Mouse (Mus musculus): ENCODE data around the gene Rd3l. TPM values are rescaled to one million over a fixed set of nuclear protein-coding genes. Genes with fewer than 3 reads are reported as not detected.
"Not testable (repeated sequence)": the region's sequence is repeated elsewhere in the genome, so short reads cannot be mapped to it uniquely, and the experiment has no call there.

Rd3l gene
- polyA plus RNA-seq, 1 experiment from 2014 or later: not detected

DNA sequence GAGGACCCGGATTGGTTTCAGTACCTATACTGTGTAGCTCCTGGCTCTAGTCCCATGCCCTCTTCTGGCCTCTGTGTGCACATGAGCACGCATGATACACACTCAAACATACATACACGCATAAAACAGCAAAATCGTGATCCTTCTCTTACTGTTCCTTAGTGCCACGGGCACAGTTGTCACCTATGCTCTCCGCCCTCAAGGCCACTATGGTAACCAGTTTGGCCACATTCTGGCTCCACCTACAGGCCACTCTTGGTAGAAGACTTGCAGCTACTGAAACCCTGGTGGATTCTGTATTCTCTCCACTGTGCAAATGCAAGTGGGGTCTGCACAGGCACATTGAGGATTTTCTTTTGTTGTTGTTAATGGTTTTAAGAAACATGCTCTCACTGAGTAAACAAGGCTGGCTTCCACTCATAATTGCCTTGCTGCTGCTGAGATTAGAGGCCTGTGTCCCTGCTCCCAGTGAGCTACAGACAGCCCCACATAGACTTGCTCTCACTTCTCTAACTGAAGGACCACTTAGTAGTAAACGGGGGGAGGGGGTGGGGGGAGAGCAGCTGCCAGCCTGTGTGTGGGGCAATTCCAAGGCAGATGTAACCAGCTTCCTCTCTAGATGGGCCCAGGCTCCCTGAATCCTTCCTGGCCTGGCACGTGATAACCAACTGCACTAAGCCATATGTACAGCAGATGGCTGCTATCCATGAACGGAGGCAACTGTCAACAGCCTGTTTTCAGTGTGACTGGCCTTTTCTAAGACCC, 22.8 kb downstream of the Rd3l start:
- WGBS: 50% methylated on average over 9 of the region's 9 CpGs
- H3K4me1 ChIP-seq: no peaks in the 10 kb centered on the region
- ATAC-seq (ENCODE audit: low FRiP score): peak; percentile 46; the same call in 1 of the 2 replicates
- H3K27me3 ChIP-seq: no peaks in the 10 kb centered on the region
- peaks cover 38% of the 10 kb centered on the region for H3K36me3 ChIP-seq
- H3K4me2 ChIP-seq (replicated peaks): no peak overlapping the region
- no peak overlapping the region for H3K27ac ChIP-seq
- H3K9me3 ChIP-seq (replicated peaks): peaks cover 7% of the 10 kb centered on the region
- H3K4me3 ChIP-seq: no peak overlapping the region
- no peak overlapping the region for H3K9ac ChIP-seq

DNA sequence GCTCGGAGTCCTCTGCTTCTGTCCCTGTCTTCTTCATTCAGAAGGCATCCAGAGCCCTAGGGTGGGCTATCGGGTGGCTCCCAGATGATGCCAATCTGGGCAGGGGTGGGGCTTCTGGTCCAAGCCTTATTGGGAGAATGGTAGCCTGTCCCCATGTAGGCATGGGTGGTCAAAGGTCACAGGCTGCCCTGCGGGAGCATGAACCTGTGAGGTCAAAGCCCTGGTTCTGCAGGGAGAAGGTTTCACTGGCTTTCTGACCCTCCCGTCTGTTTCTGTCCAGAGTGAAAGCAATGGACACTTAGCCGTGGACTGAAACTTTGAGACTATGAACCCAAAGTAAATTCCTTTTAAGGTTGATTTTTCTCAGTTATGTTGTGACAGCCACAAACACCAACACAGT, 24.9 kb downstream of the Rd3l start:
- 73% methylated on average over 5 of the region's 5 CpGs for WGBS
- ATAC-seq (ENCODE audit: low FRiP score): no peak
- Histone ChIP-seq H3K4me2 (replicated peaks) (no peak overlapping the region), H3K4me1 (peaks cover 5% of the 10 kb centered on the region; the same call in 1 of the 2 replicates), H3K9ac (no peak overlapping the region), H3K27me3 (no peaks in the 10 kb centered on the region), H3K4me3 (no peak overlapping the region), H3K36me3 (peaks cover 21% of the 10 kb centered on the region), H3K9me3 (replicated peaks) (peaks cover 7% of the 10 kb centered on the region), H3K27ac (no peak overlapping the region)

- WGBS: 50% methylated on average over 5 of the region's 5 CpGs
- H3K27ac ChIP-seq: no peak overlapping the region
- no peaks in the 10 kb centered on the region for H3K27me3 ChIP-seq
- H3K36me3 ChIP-seq: no peaks in the 10 kb centered on the region
- H3K9ac ChIP-seq: no peak overlapping the region
- peaks cover 5% of the 10 kb centered on the region; the same call in 1 of the 2 replicates for H3K4me1 ChIP-seq
- no peaks in the 10 kb centered on the region for H3K9me3 ChIP-seq (replicated peaks)
- ATAC-seq (ENCODE audit: low FRiP score): no peak
- H3K4me3 ChIP-seq: no peak overlapping the region
- H3K4me2 ChIP-seq (replicated peaks): no peak overlapping the region
Measured at GRCm38 (mm10) chr12:111951701-111952100, 29.4 kb downstream of the Rd3l start.

DNA sequence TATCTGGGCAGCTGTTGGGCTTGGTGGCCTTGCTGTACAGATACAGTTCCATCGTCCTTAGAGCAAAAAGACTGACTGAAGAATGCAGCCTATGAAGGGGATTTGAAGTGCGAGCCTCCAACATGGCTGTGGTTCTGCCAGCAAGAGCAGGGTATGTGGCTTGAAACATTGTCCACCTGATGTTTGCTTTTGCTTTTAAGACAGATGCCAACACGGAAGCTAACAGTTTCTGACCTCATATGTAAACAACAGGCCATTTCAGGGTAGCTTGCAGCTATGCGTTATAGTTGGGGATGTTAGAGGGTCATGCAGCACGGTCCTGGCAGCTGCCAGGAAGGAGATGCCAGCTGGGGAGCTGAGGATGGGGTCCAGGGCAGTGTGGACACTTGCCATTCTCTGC, 30.6 kb downstream of the Rd3l start:
- Histone ChIP-seq H3K36me3 (no peaks in the 10 kb centered on the region), H3K27me3 (no peaks in the 10 kb centered on the region), H3K9me3 (replicated peaks) (no peaks in the 10 kb centered on the region), H3K4me3 (no peak overlapping the region), H3K4me1 (peaks cover 5% of the 10 kb centered on the region; the same call in 1 of the 2 replicates), H3K27ac (no peak overlapping the region), H3K4me2 (replicated peaks) (no peak overlapping the region), H3K9ac (no peak overlapping the region)
- ATAC-seq (ENCODE audit: low FRiP score): no peak
- 76% methylated on average over 5 of the region's 5 CpGs for WGBS

- Histone ChIP-seq H3K27ac (no peak overlapping the region), H3K36me3 (no peaks in the 10 kb centered on the region), H3K9me3 (replicated peaks) (no peaks in the 10 kb centered on the region), H3K4me3 (no peak overlapping the region), H3K9ac (no peak overlapping the region), H3K27me3 (no peaks in the 10 kb centered on the region), H3K4me1 (peaks cover 3% of the 10 kb centered on the region; the same call in 1 of the 2 replicates), H3K4me2 (replicated peaks) (no peak overlapping the region)
- WGBS: 59% methylated on average over 2 of the region's 2 CpGs
- no peak for ATAC-seq (ENCODE audit: low FRiP score)
Measured at GRCm38 (mm10) chr12:111946716-111947115, 34.4 kb downstream of the Rd3l start.

DNA sequence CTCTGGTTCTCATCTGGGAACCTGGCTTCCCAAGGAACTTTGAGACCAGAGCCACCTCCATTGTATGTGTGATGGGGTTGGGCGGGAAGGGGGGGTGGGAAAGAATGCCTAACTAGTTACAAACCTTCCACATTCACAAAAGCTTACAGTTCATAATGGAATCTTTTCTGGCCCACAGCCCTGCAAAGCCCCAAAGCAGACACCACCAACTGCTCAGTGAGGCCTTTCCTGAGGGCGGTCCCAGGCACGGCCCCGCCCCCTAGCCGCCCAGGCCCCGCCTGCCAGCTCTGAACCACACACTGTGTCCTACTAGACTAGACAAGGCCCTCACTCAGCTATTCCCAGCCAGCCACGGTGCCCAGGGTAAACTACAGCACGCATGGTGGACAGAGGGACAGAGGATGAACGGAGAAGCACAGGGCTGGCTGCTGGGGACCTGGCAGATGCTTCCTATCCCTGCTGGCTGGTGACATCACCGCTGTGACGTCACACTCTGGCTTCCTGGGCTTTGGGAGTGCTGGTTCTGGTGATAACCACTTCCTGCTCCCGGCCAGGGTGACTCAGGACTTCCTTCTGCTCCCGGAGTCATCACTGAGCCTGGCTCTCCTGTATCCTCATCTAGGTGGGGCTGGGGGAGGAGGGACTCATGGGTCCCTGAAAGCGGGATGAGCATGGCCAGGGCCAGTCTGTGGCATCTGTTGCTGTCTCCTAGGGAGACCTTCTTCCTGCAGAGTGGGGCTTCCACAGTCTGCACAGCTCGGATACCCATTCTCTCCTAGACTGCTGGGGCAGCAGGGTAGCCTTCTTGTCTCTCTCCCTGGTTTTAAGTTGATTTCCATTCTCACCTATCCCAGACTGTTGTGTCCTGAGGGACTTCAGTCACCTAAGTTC, 35.1 kb downstream of the Rd3l start:
- not testable (repeated sequence) for H3K9me3 ChIP-seq (replicated peaks); H3K27ac ChIP-seq; H3K4me3 ChIP-seq; H3K36me3 ChIP-seq; H3K9ac ChIP-seq; H3K4me2 ChIP-seq (replicated peaks); H3K4me1 ChIP-seq; H3K27me3 ChIP-seq
- peak; percentile 31; the same call in 1 of the 2 replicates for ATAC-seq (ENCODE audit: low FRiP score)
- WGBS: 63% methylated on average over 11 of the region's 15 CpGs

DNA sequence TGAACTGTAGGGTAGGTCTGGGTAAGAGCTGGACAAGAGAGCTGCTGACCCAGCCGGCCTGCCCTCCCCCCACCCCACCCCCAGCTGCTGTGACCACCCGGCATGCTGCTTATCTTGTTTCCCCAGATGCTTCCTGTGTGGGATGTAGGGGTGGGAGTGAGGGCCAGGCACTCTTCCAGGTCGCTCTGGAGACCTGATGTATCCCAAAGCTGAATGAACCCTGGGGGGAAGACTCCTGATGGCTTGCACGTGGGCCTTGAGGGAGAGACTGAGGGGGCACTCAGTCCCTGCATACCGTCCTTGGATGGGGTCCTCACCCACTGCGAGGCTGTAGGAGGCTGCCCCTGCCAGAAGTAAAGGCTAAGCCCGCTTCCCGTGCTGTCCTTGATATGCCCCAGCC, 36.0 kb downstream of the Rd3l start:
- no peak for ATAC-seq (ENCODE audit: low FRiP score)
- no peak overlapping the region for H3K4me3 ChIP-seq
- no peaks in the 10 kb centered on the region for H3K9me3 ChIP-seq (replicated peaks)
- H3K4me2 ChIP-seq (replicated peaks): no peak overlapping the region
- H3K9ac ChIP-seq: no peak overlapping the region
- no peaks in the 10 kb centered on the region for H3K4me1 ChIP-seq
- H3K36me3 ChIP-seq: no peaks in the 10 kb centered on the region
- WGBS: 69% methylated on average over 8 of the region's 8 CpGs
- H3K27ac ChIP-seq: no peak overlapping the region
- H3K27me3 ChIP-seq: 0 out of 2 replicates have a peak, but pooled peaks cover 5% of the 10 kb centered on the region

GRCm38 (mm10) chr12:111944065-111944987, 36.8 kb downstream of the Rd3l start:
- H3K27ac ChIP-seq: not testable (repeated sequence)
- ATAC-seq (ENCODE audit: low FRiP score): 0 out of 2 replicates have a peak, but pooled peaks have one; percentile 30

GRCm38 (mm10) chr12:111943421-111944064, 37.6 kb downstream of the Rd3l start:
- Histone ChIP-seq H3K9ac (no peak overlapping the region), H3K27me3 (0 out of 2 replicates have a peak, but pooled peaks cover 5% of the 10 kb centered on the region), H3K4me3 (no peak overlapping the region), H3K4me2 (replicated peaks) (no peak overlapping the region), H3K4me1 (no peaks in the 10 kb centered on the region), H3K27ac (no peak overlapping the region), H3K9me3 (replicated peaks) (no peaks in the 10 kb centered on the region), H3K36me3 (no peaks in the 10 kb centered on the region)
- WGBS: 71% methylated on average over 10 of the region's 10 CpGs
- no peak for ATAC-seq (ENCODE audit: low FRiP score)

More at GRCm38 (mm10) chr12:111944065-111944987, 36.8 kb downstream of the Rd3l start:
- H3K4me1 ChIP-seq; H3K4me3 ChIP-seq; H3K9me3 ChIP-seq (replicated peaks); H3K4me2 ChIP-seq (replicated peaks); H3K27me3 ChIP-seq; H3K9ac ChIP-seq; H3K36me3 ChIP-seq: not testable (repeated sequence)
- 76% methylated on average over 18 of the region's 20 CpGs for WGBS

- no peak for ATAC-seq (ENCODE audit: low FRiP score)
- Histone ChIP-seq H3K4me1 (peaks cover 18% of the 10 kb centered on the region), H3K4me2 (replicated peaks) (no peak overlapping the region), H3K36me3 (no peaks in the 10 kb centered on the region), H3K27me3 (0 out of 2 replicates have a peak, but pooled peaks cover 8% of the 10 kb centered on the region), H3K27ac (peak overlapping the region; percentile 41; the same call in 1 of the 2 replicates), H3K9me3 (replicated peaks) (no peaks in the 10 kb centered on the region), H3K9ac (no peak overlapping the region), H3K4me3 (no peak overlapping the region)
- WGBS: 69% methylated on average over 1 of the region's 1 CpGs
Measured at GRCm38 (mm10) chr12:111938623-111939177, 42.4 kb downstream of the Rd3l start.

All from hindbrain, embryonic 12.5 days (tissue).